Mouse (Mus musculus) thymus, postnatal 0 days (tissue): ENCODE results near the gene Pde8a. TPM values are rescaled to one million over a fixed set of nuclear protein-coding genes. Genes with fewer than 3 reads are reported as not detected.
A peak's percentile ranks its signal among the peaks of the same experiment; 100 is the strongest.

Experiments used
- DNase-seq: peaks from one replicate; pipeline ENCODE4 v3.0.0-alpha.2; 2015; ENCODE audit warnings: low spot score
- polyA plus RNA-seq: library from polyadenylated mRNA; unstranded; fragments of >200 nt; fragmentation: Nextera tagmentation; extraction: Ambion mirVana; gene quantifications from 2 replicates; pipeline ENCODE4 v1.2.1, GENCODE M21; 2015

The Pde8a gene
- polyA plus RNA-seq, 1 experiment from 2014 or later: 1.2 TPM

- no peak for DNase-seq
Measured at GRCm38 (mm10) chr7:81335705-81336431, 122.5 kb downstream of the Pde8a start.

GRCm38 (mm10) chr7:81336432-81336786, 123.0 kb downstream of the Pde8a start:
- DNase-seq: peak; percentile 59

DNA sequence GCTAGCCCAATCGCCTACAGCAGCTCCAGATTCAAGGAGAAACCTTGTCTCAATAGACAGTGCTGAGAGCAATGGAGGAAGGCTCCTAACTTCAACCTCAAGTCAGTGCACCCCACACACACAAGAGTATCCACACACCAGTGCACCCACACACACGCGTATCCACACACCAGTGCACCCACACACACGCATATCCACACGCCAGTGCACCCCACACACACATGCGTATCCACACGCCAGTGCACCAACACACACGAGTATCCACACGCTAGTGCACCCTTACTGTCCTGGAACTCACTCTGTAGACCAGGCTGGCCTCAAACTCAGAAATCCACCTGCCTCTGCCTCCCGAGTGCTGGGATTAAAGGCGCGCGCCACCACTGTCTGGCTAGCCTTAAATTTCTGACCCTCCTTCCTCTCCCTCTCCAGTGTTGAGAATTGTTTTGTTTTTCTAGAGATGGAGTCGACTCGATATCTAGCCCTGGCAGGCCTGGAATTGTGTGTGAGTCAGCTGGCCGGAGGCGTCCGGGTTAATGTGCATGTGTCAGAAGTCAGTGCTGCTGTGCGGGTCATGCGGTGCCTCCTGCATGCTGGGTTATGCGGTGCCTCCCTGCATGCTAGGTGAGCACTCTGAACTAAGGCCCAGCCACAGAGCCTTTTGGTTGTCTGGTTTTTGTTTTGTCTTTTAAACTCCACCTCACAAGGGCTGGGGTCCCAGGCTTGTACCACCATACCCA, 124.6 kb downstream of the Pde8a start:
- DNase-seq: no peak

- no peak for DNase-seq
Measured at GRCm38 (mm10) chr7:81338522-81338873, 125.1 kb downstream of the Pde8a start.

DNA sequence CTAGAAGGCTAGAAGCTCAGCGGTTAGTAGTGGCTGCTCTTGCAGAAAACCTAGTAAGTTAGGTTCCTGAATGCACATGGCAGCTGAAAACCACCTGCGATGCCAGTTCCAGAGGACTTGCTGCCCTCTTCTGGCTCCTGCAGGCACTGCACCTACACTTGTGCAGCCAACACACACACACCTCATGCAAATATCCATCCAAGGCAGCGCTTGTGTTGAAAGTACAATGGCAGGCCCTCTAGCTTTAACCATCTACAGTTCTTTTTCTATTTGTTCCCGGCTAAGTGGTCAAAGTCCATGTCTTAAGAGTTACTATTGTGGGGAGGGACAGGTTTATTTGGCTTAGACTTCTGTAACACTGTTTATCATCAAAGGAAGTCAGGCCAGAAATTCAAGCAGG, 126.4 kb downstream of the Pde8a start:
- peak; percentile 82 for DNase-seq

GRCm38 (mm10) chr7:81341563-81341962, 128.2 kb downstream of the Pde8a start:
- peak; percentile 55 for DNase-seq

DNA sequence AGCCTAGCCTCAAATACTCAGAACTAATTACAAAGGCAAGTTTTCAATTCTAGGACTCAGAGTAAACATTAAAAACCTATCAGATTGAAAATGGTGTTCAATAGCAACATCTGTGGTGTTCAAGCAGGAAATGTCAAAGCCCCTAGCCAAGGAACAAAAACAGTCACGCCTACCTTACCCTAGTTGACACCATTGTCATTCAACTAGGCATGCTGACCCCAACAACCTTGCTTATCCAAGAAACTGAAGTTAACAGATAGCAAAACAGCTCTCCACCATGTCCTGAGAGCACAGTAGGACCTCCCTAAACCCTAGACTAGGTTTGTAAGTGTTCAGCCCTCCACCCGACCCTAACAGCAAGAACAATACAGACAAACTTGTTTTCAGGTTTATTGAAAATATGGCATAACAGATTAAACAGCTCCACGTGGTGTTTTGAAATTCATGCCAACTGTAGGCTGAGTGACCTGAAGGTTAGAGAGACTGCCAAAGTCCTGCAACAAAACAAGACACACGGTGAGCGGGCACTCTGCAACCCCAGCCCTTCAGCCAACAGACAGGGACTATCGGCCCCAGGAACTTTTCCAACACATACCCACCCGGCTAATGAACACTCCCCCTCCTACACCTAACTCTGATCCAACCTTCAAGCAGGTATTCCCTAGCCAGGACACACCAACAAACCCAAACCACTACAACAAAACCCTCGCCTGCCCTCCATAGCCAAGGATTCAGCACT, 129.1 kb downstream of the Pde8a start:
- no peak for DNase-seq

DNA sequence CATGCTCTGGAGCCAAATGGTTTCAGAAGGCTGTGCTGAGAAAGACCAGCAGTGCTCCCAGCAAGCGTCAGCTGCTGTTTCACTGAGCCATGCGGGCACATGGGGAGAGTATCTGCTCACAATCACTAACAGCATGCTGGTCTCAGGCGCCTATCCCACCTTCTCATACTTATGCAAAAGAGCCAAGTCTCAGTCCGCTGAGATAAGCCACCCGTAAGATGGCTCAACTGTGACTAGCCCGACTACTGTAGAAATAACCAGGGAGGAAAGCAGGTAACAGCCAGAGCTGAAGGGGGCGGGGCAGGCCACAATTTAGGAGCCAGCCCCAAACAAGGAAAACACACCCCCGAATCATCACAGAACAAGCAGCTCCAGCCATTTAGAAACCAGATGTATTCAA, 129.9 kb downstream of the Pde8a start:
- no peak for DNase-seq

DNA sequence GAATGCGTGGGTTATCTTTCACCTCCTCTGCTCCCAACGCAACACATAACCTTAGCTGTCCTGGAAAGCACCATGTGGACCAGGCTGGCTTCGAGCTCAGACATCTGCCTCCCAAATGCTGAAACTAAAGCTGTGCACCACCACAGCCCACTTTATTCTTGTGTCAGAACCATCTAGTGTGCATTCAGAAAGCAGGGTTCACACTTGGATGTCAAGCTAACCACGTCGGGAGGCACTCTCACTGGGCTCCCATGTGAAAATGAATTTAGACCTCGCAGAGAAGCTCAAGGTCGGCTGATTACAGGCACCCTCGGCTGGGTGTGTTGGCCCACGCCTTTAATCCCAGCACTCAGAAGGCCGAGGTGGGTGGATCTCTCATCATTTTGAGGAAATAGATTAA, 130.4 kb downstream of the Pde8a start:
- no peak for DNase-seq

DNA sequence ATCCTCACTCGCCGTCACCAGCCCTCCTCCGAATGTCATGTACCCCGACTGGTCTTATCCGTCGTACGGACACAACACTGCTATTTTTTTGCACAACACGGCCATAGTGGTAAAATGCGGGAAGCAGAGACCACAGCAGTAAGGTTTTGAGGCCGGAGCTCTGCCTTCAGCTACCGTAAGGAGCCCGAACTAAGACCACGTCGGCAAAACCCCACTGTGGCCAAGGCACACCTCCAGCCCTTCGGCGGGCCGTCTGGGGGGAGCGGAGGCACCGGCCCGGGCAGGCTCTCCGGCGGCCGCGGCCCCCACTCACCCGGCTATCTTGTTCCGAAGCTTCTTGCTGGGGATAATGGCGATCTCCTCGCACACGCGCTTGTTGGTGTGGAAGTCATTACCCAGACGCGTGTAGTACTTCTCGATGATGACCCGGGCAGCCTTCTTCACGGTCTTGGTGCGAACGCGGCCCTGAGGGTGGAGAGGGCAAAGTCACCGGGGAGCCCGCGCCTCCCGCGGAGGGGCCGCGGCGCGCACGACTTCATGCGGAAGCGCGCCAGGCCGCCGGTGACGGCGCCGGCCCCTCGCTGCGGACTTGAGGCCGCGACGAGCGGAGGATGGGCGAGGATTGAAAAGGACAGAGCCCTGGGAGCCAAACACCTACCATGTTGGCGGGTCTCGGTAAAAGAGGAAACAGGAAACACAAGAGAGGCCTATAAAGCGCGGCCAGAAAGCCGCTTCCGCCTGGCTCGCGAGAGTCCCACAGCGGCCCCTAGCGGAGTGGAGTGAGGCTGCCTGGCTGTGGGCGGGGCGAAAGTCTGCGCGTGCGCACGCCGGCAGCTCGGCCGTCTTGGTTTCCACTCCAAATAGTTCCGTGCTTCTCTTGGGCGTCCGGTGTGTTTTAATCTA, 131.4 kb downstream of the Pde8a start, which contains the start of gene Rps17:
Gene Rps17 (minus strand): TSS at position 711 of the 903 bp plus-strand sequence.
- peak; percentile 96 for DNase-seq

DNA sequence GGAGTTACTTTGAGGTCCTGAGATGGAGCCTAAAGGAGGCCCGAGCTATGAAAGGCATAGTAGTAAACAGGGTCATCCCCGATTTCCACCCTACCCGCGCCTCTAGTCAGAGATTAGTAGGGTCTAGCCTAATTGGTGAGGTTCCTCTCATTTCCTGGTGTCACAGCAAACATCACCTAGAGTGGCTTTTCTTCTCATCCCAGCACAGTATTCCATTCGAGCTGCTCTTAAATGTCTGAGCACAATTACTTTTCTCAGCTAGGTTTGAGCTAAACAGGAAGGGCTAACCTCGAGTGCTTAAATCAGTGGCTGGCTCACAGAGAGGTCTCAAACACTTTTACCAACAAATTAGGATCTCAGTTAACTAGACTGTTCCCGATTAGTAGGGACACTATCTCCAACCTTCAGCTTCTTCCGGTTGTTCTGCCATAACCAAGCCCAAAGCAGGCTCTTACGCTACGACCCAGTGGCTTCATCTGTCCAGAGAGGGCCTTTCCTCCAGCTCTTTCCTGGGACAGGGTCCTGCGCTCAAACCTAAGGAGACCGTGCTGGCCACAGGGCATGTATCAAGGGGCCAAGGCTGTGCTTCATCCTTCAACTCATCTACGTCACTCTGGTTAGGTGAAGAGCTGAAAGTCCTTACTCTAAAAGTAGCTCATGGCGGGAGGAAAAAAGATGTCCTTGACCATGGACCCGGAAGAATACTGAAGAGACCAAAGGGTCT, 132.2 kb downstream of the Pde8a start:
- no peak for DNase-seq

GRCm38 (mm10) chr7:81348206-81348605, 134.8 kb downstream of the Pde8a start:
- DNase-seq: no peak

DNA sequence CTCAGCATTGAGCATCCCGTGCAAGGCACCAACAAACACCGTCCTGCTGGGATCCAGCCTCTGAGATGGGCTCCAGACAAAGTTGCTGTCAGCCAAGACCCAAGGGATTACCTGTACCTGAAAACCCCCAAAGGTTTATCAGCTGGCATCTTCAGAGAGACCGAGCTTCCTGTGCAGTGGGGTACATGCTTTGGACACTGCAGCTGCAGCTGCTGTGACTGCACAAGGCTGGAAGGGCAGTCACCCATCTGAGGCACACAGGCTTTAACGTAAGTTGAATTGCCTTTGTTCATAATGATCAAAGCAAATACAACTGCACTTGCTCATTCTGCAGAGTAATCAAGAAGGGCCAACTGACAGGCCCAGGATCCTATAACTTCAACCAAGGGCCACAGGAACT, 138.4 kb downstream of the Pde8a start:
- peak; percentile 79 for DNase-seq

- no peak for DNase-seq
Measured at GRCm38 (mm10) chr7:81355746-81356145, 142.3 kb downstream of the Pde8a start.

DNA sequence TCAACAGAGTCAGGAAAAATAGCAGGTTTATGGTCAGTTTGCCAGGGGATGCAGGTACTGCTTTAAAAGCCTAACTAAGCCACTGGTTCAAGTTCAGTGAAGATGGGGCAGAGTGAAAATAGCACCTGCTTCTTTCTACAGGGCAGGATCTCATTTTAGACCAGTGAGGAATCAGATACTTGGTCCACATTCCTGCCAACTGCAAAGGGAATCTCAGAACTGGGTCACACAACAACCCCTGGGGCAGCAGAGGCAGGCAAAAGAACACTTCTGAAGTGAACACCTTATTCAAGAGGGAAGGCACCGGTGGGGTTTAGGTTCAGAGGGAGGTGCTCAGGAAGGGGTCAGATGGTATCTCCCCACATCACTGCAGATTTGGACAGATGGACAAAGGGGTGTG, 143.0 kb downstream of the Pde8a start:
- DNase-seq: no peak

- DNase-seq: no peak
Measured at GRCm38 (mm10) chr7:81356975-81357374, 143.6 kb downstream of the Pde8a start.

DNA sequence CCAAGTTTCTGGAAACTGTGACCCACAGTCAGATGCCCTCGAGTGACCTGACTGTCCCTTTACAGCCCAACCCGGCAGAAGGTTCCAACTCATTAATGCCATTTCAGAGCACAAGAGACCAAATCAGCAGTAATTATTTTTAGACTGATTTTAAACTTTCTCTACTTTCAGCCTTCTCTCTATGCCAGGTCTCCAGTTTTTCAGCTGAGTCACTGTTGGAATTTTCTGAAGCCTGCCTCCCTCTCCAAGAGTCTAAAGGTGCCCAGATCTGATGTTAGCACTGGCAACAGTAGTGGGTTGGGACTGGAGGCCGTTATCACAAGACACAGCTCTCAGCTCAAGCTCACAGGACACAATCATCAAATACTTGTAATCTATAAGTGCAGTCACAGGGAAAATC, 154.6 kb downstream of the Pde8a start:
- DNase-seq: no peak

DNA sequence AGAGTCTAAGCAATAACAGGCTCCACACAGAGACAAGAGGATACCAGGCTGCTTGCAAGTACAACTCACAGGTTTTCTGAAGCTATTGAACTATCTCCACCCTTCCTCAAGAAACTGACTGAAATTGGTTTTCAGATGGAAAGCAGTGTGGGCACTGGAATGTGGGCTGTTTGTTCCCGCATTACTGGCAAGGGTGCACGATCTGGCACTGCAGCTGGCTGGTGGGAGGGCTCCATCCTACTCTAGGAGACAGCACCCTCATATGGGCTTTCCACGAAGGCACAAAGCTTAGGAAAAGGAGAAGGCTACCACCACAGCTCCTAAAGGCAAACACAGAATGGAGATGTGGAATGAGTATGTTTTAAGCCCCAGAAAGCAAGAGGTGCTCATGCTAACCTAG, 156.3 kb downstream of the Pde8a start:
- DNase-seq: no peak

DNA sequence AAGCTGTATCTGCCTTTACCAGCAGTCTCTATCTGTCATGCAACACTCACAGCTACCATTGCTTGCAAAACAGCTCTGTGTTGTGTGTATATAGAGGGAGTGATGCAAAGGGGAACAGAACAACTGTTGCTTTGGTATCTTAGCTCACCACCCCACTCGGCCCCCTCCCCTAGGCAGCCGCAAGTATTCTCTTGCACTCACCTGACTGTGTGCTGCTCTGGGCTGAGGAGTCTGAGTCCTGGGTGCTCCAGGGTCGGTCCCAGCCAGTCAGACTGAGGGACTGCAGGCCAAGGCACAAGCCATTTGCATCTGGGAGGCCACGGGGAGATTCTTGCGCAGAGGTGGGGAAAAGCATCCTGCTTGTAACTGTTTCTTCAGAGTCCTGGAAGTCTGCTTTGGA, 158.4 kb downstream of the Pde8a start:
- no peak for DNase-seq

GRCm38 (mm10) chr7:81372337-81372920, 159.0 kb downstream of the Pde8a start:
- no peak for DNase-seq
